Mouse (Mus musculus): ENCODE measurements at regions not wholly inside any gene's neighbourhood (a gene's known extent, or its start where the extent isn't known, plus 50 kb on each side); places are given as distances from the start of the nearest gene placed in this dataset.

DNA sequence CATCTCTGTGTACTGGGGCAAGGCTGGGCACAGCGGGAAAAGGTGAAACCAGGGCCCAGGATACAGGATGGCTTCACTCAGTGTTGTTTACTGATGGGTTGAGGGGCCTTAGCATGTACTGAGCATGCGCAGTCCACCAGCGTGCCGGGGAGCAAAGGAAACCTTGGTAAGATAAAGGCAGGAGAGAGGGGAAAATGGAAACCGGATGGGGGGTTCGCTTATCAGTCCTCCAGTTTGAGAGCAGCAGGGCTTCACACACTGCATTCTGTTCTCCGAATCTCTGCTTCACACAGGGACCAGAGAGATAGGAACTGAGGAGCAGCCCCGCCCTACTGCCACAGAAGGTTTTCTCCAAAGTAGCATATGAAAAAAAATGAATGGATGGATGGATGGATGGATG, 127.6 kb upstream of the Pabpc6 start:
- H3K4me2 ChIP-seq: no peak overlapping the region
- H3K9ac ChIP-seq: no peak overlapping the region
- no peaks in the 10 kb centered on the region for H3K27me3 ChIP-seq
- no peaks in the 10 kb centered on the region for H3K9me3 ChIP-seq
- no peak overlapping the region for H3K27ac ChIP-seq
- WGBS: 79% methylated on average over 8 of the region's 8 CpGs
- no peak overlapping the region for H3K4me3 ChIP-seq
- H3K36me3 ChIP-seq: no peaks in the 10 kb centered on the region
- no peak for ATAC-seq (ENCODE audit: borderline replicate concordance, extremely low read depth, low FRiP score, low TSS enrichment)
- H3K4me1 ChIP-seq: no peaks in the 10 kb centered on the region

GRCm38 (mm10) chr17:9796225-9796988, 126.9 kb upstream of the Pabpc6 start:
- no peaks in the 10 kb centered on the region for H3K9me3 ChIP-seq
- no peak overlapping the region for H3K27ac ChIP-seq
- no peaks in the 10 kb centered on the region for H3K36me3 ChIP-seq
- no peaks in the 10 kb centered on the region for H3K27me3 ChIP-seq
- H3K4me3 ChIP-seq: no peak overlapping the region
- 73% methylated on average over 13 of the region's 13 CpGs for WGBS
- H3K9ac ChIP-seq: no peak overlapping the region
- no peaks in the 10 kb centered on the region for H3K4me1 ChIP-seq
- no peak for ATAC-seq (ENCODE audit: borderline replicate concordance, extremely low read depth, low FRiP score, low TSS enrichment)
- no peak overlapping the region for H3K4me2 ChIP-seq

DNA sequence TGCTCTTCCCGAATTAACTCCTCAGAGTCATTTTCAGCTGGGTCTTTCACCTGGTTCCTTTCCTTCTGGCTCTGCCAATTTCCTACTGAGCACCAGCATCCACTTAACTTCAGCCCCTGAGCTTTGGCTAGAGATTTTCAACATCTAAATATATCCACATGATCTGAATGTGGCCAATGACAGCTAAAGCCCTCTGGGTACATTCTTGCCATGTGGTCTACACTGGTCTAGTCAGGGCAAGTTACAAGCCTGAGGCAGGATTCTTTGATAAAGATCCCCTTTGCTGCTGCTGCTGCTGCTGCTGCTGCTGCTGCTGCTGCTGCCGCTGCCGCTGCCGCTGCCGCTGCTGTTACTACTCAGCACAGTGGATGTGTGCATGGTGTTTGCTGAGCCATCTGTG, 109.3 kb upstream of the Pabpc6 start:
- Histone ChIP-seq H3K4me3 (no peak overlapping the region), H3K4me2 (no peak overlapping the region), H3K9me3 (no peaks in the 10 kb centered on the region), H3K27me3 (no peaks in the 10 kb centered on the region), H3K9ac (no peak overlapping the region), H3K36me3 (no peaks in the 10 kb centered on the region), H3K4me1 (peaks cover 11% of the 10 kb centered on the region; the same call in 1 of the 2 replicates), H3K27ac (no peak overlapping the region)
- ATAC-seq (ENCODE audit: borderline replicate concordance, extremely low read depth, low FRiP score, low TSS enrichment): no peak
- 69% methylated on average over 5 of the region's 5 CpGs for WGBS

DNA sequence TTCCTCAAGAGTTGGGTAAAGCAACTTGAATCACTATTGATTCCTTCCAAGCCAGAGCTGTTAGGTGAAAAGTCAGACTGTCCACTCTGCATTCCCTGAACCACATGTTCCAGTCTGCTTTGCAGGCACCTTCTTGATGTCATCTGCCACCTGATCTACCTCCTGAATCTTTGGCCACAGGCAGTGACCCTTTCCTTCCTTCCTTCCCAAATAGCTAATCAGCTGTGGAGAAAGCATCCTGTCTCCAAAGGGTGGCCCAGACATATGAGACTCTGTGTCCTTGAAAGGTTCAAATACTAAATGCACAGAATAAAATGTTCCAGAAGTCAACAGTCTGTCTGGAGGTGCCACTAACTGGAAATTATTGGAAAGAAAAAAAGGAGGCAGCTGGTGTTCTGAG, 107.6 kb upstream of the Pabpc6 start:
- Histone ChIP-seq H3K9me3 (no peaks in the 10 kb centered on the region), H3K4me2 (no peak overlapping the region), H3K4me3 (no peak overlapping the region), H3K27ac (no peak overlapping the region), H3K27me3 (no peaks in the 10 kb centered on the region), H3K4me1 (peaks cover 11% of the 10 kb centered on the region; the same call in 1 of the 2 replicates), H3K36me3 (no peaks in the 10 kb centered on the region), H3K9ac (no peak overlapping the region)
- no peak for ATAC-seq (ENCODE audit: borderline replicate concordance, extremely low read depth, low FRiP score, low TSS enrichment)

- H3K36me3 ChIP-seq: no peaks in the 10 kb centered on the region
- H3K4me3 ChIP-seq: no peak overlapping the region
- no peak for ATAC-seq (ENCODE audit: borderline replicate concordance, extremely low read depth, low FRiP score, low TSS enrichment)
- H3K27me3 ChIP-seq: no peaks in the 10 kb centered on the region
- 61% methylated on average over 8 of the region's 9 CpGs for WGBS
- peaks cover 11% of the 10 kb centered on the region; the same call in 1 of the 2 replicates for H3K4me1 ChIP-seq
- H3K9ac ChIP-seq: no peak overlapping the region
- no peak overlapping the region for H3K4me2 ChIP-seq
- no peaks in the 10 kb centered on the region for H3K9me3 ChIP-seq
- H3K27ac ChIP-seq: 0 out of 2 replicates have a peak overlapping the region, but pooled peaks have one; percentile 49
Observed at GRCm38 (mm10) chr17:9776286-9777016, 106.9 kb upstream of the Pabpc6 start.

- no peak overlapping the region for H3K4me3 ChIP-seq
- H3K27me3 ChIP-seq: no peaks in the 10 kb centered on the region
- 36% methylated on average over 9 of the region's 9 CpGs for WGBS
- ATAC-seq (ENCODE audit: borderline replicate concordance, extremely low read depth, low FRiP score, low TSS enrichment): no peak
- peak overlapping the region; percentile 49 for H3K27ac ChIP-seq
- peaks cover 11% of the 10 kb centered on the region; the same call in 1 of the 2 replicates for H3K4me1 ChIP-seq
- H3K9me3 ChIP-seq: no peaks in the 10 kb centered on the region
- H3K36me3 ChIP-seq: no peaks in the 10 kb centered on the region
- H3K4me2 ChIP-seq: no peak overlapping the region
- no peak overlapping the region for H3K9ac ChIP-seq
Observed at GRCm38 (mm10) chr17:9775668-9776151, 106.2 kb upstream of the Pabpc6 start.

- H3K27ac ChIP-seq: peak overlapping the region; percentile 49
- no peak overlapping the region for H3K4me3 ChIP-seq
- H3K9ac ChIP-seq: no peak overlapping the region
- no peak for ATAC-seq (ENCODE audit: borderline replicate concordance, extremely low read depth, low FRiP score, low TSS enrichment)
- peaks cover 11% of the 10 kb centered on the region; the same call in 1 of the 2 replicates for H3K4me1 ChIP-seq
- WGBS: 62% methylated on average over 11 of the region's 11 CpGs
- H3K36me3 ChIP-seq: no peaks in the 10 kb centered on the region
- no peaks in the 10 kb centered on the region for H3K27me3 ChIP-seq
- no peaks in the 10 kb centered on the region for H3K9me3 ChIP-seq
- no peak overlapping the region for H3K4me2 ChIP-seq
Observed at GRCm38 (mm10) chr17:9774740-9775629, 105.5 kb upstream of the Pabpc6 start.

DNA sequence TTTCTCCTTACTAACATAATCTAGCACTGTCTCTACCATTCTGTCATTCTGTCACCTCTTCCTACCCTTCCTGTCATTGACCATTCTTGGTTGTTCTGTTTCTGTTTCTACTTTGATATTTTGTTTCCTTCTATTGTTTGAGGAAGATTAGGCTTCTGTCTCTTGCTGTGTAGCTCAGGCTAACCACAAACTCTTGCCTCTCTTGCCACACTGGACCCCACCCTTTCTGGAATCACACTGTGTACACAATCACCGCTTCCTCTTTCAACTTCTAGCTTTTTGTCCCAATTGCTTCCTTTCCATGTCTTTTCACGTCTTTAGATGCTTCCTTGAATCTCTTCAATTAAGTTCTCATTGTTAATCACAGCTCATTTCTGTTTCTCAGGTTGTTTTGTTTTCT, 104.2 kb upstream of the Pabpc6 start:
- Histone ChIP-seq H3K4me2 (no peak overlapping the region), H3K9me3 (no peaks in the 10 kb centered on the region), H3K36me3 (no peaks in the 10 kb centered on the region), H3K27ac (no peak overlapping the region), H3K27me3 (no peaks in the 10 kb centered on the region), H3K4me1 (peaks cover 11% of the 10 kb centered on the region; the same call in 1 of the 2 replicates), H3K4me3 (no peak overlapping the region), H3K9ac (no peak overlapping the region)
- ATAC-seq (ENCODE audit: borderline replicate concordance, extremely low read depth, low FRiP score, low TSS enrichment): no peak
- WGBS: 56% methylated on average over 2 of the region's 2 CpGs

GRCm38 (mm10) chr17:9768275-9768674, 98.8 kb upstream of the Pabpc6 start:
- peak overlapping the region; percentile 74 for H3K27ac ChIP-seq
- no peaks in the 10 kb centered on the region for H3K36me3 ChIP-seq
- H3K4me1 ChIP-seq: peaks cover 5% of the 10 kb centered on the region
- no peak for ATAC-seq (ENCODE audit: borderline replicate concordance, extremely low read depth, low FRiP score, low TSS enrichment)
- H3K4me3 ChIP-seq: no peak overlapping the region
- H3K9me3 ChIP-seq: no peaks in the 10 kb centered on the region
- H3K9ac ChIP-seq: no peak overlapping the region
- no peaks in the 10 kb centered on the region for H3K27me3 ChIP-seq
- no peak overlapping the region for H3K4me2 ChIP-seq

GRCm38 (mm10) chr17:9765680-9766250, 96.2 kb upstream of the Pabpc6 start:
- 84% methylated on average over 5 of the region's 5 CpGs for WGBS
- Histone ChIP-seq H3K27me3 (no peaks in the 10 kb centered on the region), H3K9ac (no peak overlapping the region), H3K9me3 (no peaks in the 10 kb centered on the region), H3K27ac (no peak overlapping the region), H3K4me3 (no peak overlapping the region), H3K4me2 (no peak overlapping the region; the same call in 1 of the 2 replicates), H3K36me3 (no peaks in the 10 kb centered on the region), H3K4me1 (peaks cover 5% of the 10 kb centered on the region)
- no peak for ATAC-seq (ENCODE audit: borderline replicate concordance, extremely low read depth, low FRiP score, low TSS enrichment)

- WGBS: under 1% methylated on average over 22 of the region's 22 CpGs
- Histone ChIP-seq H3K27me3 (no peaks in the 10 kb centered on the region), H3K9me3 (no peaks in the 10 kb centered on the region), H3K4me1 (peaks cover 11% of the 10 kb centered on the region), H3K4me2 (peak overlapping the region; percentile 74), H3K9ac (peak overlapping the region; percentile 37), H3K27ac (peak overlapping the region; percentile 64), H3K36me3 (no peaks in the 10 kb centered on the region), H3K4me3 (peak overlapping the region; percentile 44)
- ATAC-seq (ENCODE audit: borderline replicate concordance, extremely low read depth, low FRiP score, low TSS enrichment): peak; percentile 63
Observed at GRCm38 (mm10) chr17:9764701-9765359, 95.3 kb upstream of the Pabpc6 start.

All from lung, embryonic 15.5 days (tissue).